Mouse (Mus musculus) myocyte (in vitro differentiated cells): ENCODE results near the gene Amigo1.
A peak's percentile ranks its signal among the peaks of the same experiment; 100 is the strongest.

ENCODE experiments used
- CEBPB ChIP-seq: IDR thresholded peaks from 2 replicates; pipeline ENCODE4 v1.6.1; 2011; ENCODE audit warnings: mild to moderate bottlenecking, moderate library complexity; ENCODE audit not compliant: poor library complexity, insufficient read depth, severe bottlenecking
- E2F4 ChIP-seq: IDR thresholded peaks from one replicate; pipeline ENCODE4 v1.6.1; 2011; ENCODE audit warnings: mild to moderate bottlenecking, control low read depth, moderate library complexity; ENCODE audit not compliant: insufficient read depth
- MYOD1 ChIP-seq, 3 experiments: IDR thresholded peaks; one replicate each; pipeline ENCODE4 v1.6.1; 2011; ENCODE audit warnings: control low read depth in 2 of 3, low read depth in 2 of 3, mild to moderate bottlenecking in 2 of 3, moderate library complexity in 1 of 3; ENCODE audit not compliant: insufficient read length in 2 of 3, control insufficient read depth in 1 of 3
- POLR2A ChIP-seq: IDR thresholded peaks from one replicate; pipeline ENCODE4 v1.6.1; 2011; ENCODE audit warnings: low read depth, mild to moderate bottlenecking, control low read depth, moderate library complexity; ENCODE audit not compliant: insufficient read length
- POLR2AphosphoS2 ChIP-seq: IDR thresholded peaks from one replicate; pipeline ENCODE4 v1.6.1; 2011; ENCODE audit warnings: low read depth, control low read depth; ENCODE audit not compliant: insufficient read length
- SRF ChIP-seq: IDR thresholded peaks from one replicate; pipeline ENCODE4 v1.6.1; 2011; ENCODE audit warnings: low read depth; ENCODE audit not compliant: control insufficient read depth, insufficient read length
- TCF12 ChIP-seq: IDR thresholded peaks from one replicate; pipeline ENCODE4 v1.6.1; 2011; ENCODE audit warnings: mild to moderate bottlenecking, control low read depth; ENCODE audit not compliant: poor library complexity, insufficient read depth, severe bottlenecking
- USF1 ChIP-seq: IDR thresholded peaks from one replicate; pipeline ENCODE4 v1.6.1; 2011; ENCODE audit warnings: low read depth, mild to moderate bottlenecking, control low read depth, moderate library complexity

- peak; percentile 69 for TF ChIP-seq USF1
- no peak for TF ChIP-seq POLR2AphosphoS2
- no peak for TF ChIP-seq E2F4
- no peak for TF ChIP-seq CEBPB
- no peak for TF ChIP-seq SRF
- TF ChIP-seq POLR2A: peak; percentile 41
- TF ChIP-seq TCF12: no peak
- peak in 1 of 3 experiments; percentile 57 for TF ChIP-seq MYOD1 (IDR thresholded peaks at IDR 0.05; ENCODE audit: control insufficient read depth in 1 of 3, insufficient read length in 2 of 3, low read depth in 2 of 3)
Observed at GRCm38 (mm10) chr3:108158383-108159037, 27.6 kb upstream of the Amigo1 start.
